Mouse (Mus musculus) cortical plate, adult 2 months (tissue): Measurements from ENCODE around the gene Prr14.

Source experiments
- CTCF ChIP-seq: fragments of 200-500 bp; IDR thresholded peaks from 2 replicates; pipeline ENCODE4 v1.5.1; 2011; ENCODE audit warnings: mild to moderate bottlenecking, control low read depth, low read length; ENCODE audit not compliant: insufficient read depth; ENCODE audit errors: extremely low read depth
- POLR2A ChIP-seq: fragments of 200-500 bp; IDR thresholded peaks from 2 replicates; pipeline ENCODE4 v1.6.1; 2011; ENCODE audit warnings: mild to moderate bottlenecking, low read length, control low read depth; ENCODE audit not compliant: insufficient read depth; ENCODE audit errors: extremely low read depth

GRCm38 (mm10) chr7:127476855-127477254, 17.4 kb downstream of the Prr14 start:
- TF ChIP-seq CTCF: no peak
- TF ChIP-seq POLR2A: no peak
